Mouse (Mus musculus): Measurements from ENCODE around the gene Ch25h.

The Ch25h gene

DNA sequence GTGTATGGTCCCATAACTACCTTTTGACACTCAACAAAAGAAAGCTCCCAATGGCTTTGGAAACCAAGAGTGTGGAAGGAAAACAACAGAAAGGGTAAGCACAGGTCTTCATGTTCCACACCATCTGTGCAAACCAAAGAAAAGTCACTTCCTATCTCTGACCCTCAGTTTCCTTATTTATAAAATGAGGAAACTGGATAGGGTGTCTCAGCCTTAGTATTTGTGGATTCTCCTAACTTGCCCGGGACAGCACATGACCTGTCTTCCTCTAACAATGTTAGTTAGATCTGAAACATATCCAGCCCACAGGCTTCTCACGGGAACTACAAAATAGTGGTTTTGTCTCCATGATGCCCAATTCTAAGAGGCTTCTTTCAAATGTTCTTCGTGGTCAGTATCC, 10.5 kb downstream of the Ch25h start:
- DNase-seq = no peak

DNA sequence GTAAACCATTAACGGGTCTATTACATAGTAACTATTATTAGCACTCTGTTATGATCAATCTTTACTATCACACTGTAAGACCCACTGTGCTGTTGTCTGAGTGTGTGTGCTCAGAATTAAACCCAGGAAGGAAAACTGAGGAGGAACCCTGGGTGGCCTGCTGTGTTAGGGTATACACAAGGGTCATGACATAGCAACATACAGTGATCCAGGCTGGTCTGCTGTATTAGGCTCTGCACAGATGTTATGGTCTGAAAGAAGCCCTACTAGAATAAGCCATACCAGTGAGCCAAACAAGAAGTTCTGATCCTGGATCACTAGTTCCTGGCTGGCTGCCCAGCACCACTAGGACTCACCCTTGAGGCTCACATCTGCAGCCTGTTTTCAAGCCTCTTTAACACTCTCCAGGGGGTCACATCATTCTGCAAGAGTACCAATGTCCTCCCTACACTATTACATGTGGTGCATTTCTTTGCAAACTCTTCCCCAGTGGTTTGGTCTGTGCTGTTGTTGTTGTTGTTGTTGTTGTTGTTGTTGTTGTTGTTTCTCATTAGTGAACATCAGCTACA, 13.4 kb downstream of the Ch25h start:
- no peak for DNase-seq

GRCm38 (mm10) chr19:34450784-34451370, 24.1 kb downstream of the Ch25h start:
- DNase-seq = no peak

- no peak for DNase-seq
Measured at GRCm38 (mm10) chr19:34448851-34449250, 26.1 kb downstream of the Ch25h start.

GRCm38 (mm10) chr19:34445410-34446012, 29.5 kb downstream of the Ch25h start:
- DNase-seq = no peak

DNA sequence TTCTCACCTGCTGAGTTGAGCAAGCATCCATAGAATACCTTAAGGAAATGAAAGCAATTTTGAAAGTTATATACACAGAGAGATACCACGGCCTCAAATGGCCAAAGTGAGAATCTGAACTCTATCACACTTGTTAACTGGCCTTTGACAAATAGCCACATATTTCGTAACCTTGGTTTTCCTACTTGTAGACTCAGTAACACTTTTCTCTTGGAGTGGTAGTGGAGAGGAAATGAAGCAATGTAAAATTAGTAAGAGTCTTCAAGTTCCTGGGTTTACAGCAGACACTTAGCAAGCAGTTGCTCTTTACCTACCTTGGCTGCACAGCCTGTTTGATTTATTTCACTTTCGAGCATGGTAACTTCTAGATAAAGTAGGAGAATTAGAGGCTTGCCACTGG, 30.2 kb downstream of the Ch25h start:
- no peak for DNase-seq

- DNase-seq = no peak
Measured at GRCm38 (mm10) chr19:34441979-34442378, 33.0 kb downstream of the Ch25h start.

GRCm38 (mm10) chr19:34435197-34435611, 39.8 kb downstream of the Ch25h start:
- no peak for DNase-seq

DNA sequence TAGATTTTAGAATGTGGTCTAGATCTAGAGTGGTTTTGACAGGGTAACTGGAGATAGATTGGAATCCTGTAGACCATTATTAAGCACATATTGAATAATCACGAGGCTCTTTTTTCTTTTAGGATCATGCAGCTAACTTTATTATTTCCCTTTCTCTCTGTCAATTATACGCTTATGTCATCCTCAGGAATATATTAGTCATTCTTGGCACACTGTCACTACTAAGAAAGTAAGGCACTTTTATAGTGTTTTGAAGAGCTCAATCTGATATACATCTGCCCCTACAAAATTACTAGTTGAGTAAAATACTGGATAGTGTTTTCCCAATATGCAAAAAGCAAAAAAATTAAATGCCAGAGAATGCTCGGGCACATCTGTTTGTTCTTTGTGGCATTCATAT, 43.6 kb downstream of the Ch25h start:
- no peak for DNase-seq

DNA sequence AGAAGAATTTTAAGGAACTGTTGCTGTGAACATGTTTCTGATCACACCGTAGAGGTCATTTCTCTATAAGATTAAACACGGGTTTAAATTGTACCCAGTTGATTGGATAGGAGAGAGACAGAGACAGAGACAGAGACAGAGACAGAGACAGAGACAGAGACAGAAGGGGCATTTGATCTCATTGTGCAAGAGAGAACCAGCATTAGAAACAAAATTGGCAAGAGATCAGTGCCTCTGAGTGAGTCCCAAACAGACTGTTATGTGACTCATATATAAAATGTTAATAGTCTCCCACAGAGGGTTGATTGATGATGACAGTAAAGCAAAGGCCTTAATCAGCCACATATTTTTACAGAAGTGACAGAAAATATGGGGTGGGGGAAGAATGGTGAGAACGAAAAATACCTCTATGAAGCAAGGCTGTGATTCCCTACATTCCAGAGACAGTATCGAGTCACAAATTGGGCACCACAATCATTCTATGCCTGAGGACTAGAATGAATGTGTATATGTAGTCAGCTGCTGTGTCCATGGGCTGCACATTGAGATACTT, 51.1 kb downstream of the Ch25h start:
- no peak for DNase-seq
